Mouse (Mus musculus) adrenal gland, postnatal 14 days (tissue): ENCODE measurements around the gene Rasd1. TPM values are rescaled to one million over a fixed set of nuclear protein-coding genes. Genes with fewer than 3 reads are reported as not detected.

Experiments
- DNase-seq: peaks from one replicate; pipeline ENCODE4 v3.0.0; 2021; ENCODE audit warnings: mixed read lengths
- long read RNA-seq, 2 experiments: library from polyadenylated mRNA; stranded (forward); transcript quantifications; one replicate each; pipeline ENCODE4 v2.0.0; 2021
- total RNA-seq: library from RNA; stranded (reverse); gene quantifications from 2 replicates; pipeline ENCODE4 v1.2.3, GENCODE M21; 2021

Rasd1 gene
- total RNA-seq, result 29.0 and 38.0 TPM in 2 replicates
- long read RNA-seq, experiment 1, transcript Rasd1-201 (2 exons, 1,611 nt), result major isoform, 44 of 48 reads
- long read RNA-seq, experiment 1, partial matches to known transcripts, result 4 of 48 reads
- long read RNA-seq, experiment 1, other reads (novel, unspliced or antisense), result 0 of 48 reads
- long read RNA-seq, experiment 2, transcript Rasd1-201 (2 exons, 1,611 nt), result major isoform, 22 of 23 reads
- long read RNA-seq, experiment 2, partial matches to known transcripts, result 1 of 23 reads
- long read RNA-seq, experiment 2, other reads (novel, unspliced or antisense), result 0 of 23 reads

DNA sequence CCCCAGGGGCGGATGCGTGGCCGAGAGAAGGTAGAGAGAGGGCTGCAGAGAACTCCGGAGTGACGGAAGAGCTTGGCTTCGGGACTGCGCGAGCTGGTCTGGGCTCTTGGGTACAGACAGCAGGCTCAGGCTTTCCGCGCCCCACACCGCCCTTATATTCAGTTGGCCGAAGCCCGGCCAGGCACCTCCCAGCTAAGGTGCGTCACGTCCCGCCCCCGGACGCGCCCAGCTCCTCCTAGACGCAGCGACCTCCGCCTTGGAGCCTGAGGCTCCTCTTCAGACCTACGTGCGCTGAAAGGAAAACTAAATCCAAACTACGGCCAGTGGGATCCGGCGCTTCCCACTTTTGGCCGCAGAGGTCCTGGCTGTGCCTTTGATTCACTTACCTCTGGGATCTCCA, at the start of gene Rasd1:
Gene Rasd1, minus strand, starts transcription at position 127 of the 400 bp plus-strand sequence.
- peak; percentile 96 for DNase-seq

DNA sequence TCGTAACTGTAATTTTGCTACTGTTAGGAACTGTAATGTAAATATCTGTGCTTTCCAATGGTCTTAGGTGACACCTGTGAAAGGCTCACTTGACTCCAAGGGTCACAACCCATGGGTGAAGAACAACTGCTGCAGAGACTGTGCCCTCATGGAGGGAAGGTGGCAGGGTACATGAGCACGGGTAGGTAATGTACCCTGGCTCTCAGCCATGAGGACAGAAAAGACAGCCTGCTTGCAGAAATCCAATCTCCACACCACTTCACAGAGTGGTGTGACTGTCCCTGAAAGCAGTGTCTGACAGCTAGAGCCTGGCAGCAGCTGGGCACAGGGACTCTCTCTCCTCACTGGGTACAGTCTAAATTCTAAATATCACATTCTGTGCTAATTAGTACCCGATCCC, 46.8 kb upstream of the Rasd1 start:
- no peak for DNase-seq

DNA sequence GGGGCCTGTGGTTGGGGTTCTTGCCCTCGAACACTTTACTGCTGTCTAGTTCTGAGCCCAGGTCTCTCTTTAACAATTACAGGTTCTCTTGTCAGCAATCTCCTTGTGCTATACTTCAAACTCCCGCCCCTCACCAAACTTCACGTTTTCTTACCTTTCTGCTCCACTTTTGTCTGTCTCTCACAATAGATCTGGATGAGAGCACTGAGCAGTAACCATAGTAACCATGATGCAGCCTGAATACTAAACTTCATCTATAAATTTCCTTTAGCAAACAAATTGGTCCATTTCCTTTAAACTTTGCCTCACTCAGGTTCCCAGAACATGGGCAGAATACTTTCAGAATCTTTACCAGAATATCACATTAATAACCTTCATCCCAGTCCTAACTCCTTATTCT, 44.7 kb upstream of the Rasd1 start:
- DNase-seq, result no peak

DNA sequence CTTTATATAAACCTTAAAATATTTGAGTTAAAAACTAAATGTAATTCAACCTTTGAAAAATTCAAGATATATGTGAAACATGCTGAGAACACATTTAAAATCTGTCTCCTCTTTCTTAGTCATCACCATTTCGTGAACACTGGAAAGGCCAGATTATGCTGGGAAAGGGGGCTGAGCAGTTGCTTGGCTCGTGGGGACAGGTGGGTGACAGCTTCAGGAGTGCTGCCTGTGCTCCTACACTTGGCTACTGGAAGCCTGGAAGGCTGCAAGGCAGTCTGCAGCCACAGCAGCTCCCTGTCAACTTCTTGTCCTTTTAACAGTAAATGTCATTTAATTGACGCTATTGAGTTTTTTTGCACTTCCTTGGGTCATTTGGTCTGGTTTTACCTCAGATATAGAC, 41.1 kb upstream of the Rasd1 start:
- DNase-seq, result no peak

DNA sequence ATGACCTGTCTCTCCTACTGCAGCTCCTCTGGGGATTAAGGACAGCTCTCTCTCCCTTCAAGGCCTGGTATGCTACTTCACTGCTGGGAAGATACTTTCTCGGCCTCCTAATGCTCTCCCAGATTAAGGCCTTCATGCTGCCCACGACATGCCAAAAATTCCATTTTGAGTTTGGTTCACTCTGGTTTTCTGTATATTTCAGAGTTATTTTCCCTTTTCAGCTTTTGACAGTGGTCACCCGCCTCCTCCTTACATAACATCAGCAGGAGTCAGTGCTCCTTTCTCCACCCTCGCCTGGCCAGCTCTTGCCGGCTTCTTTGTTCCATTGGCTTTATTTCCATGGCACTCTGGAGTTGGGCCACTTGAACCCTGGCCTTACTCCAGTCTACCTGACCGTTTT, 40.0 kb upstream of the Rasd1 start:
- DNase-seq, result no peak

DNA sequence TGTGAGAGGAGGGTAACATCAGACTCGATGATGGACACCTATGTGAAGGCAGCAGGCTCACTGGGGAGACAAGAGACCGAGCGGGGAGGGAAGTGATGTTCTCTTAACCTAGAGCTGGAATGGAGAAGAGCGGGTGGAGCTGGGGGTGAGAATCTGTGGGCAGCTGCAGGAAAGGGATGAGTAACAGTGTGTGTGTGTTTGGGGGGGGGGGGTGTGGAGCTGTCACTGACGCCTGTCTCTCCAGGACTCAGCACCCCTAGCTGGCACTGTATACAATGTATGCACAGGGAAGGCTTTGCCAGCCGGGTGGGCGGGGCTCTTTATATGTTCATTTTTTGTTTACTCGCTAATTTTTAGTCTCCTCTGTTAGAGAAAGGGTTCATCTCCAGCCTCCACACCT, 39.1 kb upstream of the Rasd1 start:
- no peak for DNase-seq

DNA sequence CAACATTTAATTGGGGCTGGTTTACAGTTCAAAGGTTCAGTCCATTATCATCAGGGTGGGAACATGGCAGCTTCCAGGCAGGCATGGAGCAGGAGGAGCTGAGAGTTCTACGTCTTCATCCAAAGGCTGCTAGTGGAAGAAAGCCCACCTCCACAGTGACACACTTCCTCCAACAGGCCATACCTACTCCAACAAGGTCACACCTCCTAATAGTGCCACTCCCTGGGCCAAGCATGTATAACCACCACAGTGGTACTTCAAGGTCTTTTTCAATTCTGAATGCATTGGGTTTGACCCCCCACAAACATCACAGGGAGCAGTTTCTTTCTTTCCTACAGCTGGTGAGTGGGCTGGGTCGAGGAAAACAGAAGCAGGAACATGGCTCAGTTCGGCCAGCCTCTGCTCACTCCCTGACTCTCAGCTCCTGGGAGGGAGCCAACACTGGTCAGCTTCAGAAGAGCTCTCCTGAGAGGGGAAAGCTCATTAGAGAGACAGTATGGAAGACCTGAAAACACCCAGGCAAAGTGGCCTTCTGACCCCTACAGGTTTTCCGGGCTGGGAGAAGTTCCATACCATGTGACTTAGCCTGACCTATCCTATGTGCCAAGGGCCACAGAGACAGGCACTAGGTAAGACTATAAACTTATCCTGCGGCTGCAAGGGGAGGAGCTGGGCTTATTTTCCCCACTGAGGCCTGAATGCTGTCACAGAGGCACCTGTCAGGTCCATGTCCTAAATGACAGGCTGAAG, 36.7 kb upstream of the Rasd1 start:
- no peak for DNase-seq

DNA sequence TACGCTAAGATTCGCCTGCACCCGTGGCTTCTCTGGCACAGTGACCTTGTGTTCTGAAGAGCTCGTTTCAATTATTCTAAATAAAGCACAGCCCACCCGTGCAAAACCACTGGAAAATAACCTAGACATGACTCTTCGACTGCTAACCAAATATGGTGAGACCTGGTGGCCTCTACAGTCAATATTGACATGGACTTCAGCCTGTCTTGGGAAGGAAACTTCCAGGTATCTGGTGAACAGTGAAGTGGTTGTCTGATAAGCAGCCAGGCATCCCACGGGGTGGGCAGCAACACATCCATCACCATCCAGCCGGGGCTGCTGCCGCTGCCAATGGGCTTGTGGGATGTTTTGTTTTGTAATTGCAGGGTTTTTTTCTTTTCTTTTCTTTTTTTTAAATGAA, 29.6 kb upstream of the Rasd1 start:
- no peak for DNase-seq

DNA sequence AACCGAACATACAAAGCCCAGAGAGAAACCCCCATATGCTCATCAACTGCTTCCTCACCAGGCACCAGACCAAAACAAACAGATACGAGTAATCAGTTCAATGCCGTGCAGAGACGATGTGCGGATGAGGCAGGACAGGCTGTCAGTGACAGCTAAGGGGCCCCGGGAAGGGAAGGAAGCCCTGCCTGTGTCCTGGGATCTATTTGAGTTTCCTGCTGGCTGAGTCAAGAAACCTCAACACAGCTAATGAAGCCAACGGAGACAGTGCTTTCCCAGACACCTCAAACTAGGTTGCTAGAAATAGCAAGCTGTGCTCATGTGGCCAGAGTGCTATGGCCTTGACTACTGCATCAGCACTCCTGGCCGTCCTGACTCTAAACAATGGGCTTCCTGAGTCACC, 26.6 kb upstream of the Rasd1 start:
- DNase-seq, result peak; percentile 28

DNA sequence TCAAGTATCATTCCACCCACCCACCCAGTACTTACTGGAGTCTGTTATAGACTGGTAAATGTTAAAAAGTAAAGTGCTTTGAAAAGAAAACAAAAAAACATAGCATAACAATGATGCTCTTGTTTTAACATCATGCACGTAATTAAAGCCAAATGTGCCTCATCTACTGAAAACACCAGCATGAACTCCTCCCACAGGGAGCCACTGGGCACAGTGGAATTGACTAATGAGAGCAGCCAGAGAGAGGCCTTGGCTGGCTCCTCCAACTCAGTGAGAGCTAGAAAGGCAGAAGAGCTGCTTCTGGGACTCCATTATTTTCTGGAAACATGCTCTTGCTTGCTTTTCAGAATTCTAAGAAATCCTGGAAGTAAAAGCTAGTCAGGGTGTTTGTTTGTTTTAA, 24.7 kb upstream of the Rasd1 start:
- DNase-seq, result no peak

DNA sequence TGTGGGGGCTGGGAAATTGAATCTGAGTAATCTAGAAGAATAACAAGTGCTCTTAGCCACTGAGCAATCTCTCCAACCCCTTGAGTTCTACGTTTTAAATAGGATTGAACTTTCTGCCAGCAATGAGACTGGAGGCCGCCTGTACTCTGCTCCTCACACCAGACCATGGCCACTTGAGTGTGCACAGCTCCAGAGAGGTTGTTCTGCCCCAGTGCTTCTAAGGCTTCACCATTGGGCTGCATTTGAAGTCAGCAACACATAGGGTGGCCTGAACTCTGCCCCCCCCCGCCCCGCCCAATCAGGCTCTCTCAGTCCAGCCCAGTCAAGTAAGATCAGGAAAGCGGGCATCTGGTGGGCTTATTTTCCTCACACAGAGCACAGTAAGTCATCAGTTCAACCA, 13.1 kb upstream of the Rasd1 start:
- no peak for DNase-seq

DNA sequence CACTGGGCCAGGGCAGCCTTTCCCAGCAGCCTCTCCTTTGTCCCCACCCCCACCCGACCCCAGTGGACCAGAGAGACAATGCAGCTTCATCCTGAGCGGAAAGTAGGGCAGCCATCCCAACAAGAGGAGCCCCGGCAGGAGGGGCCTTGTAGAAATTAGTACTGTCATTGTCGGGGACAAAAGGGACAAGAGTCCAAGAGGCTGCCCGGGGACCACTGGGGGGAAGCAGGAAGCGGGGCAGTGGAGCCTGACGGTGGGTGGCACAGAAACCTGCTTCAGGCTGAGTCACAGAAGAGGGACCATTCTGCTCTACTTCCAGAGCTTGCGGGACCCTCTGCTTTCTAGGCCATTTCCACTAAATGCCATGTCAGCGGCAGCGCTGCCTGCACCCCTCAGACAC, 10.5 kb upstream of the Rasd1 start:
- no peak for DNase-seq

DNA sequence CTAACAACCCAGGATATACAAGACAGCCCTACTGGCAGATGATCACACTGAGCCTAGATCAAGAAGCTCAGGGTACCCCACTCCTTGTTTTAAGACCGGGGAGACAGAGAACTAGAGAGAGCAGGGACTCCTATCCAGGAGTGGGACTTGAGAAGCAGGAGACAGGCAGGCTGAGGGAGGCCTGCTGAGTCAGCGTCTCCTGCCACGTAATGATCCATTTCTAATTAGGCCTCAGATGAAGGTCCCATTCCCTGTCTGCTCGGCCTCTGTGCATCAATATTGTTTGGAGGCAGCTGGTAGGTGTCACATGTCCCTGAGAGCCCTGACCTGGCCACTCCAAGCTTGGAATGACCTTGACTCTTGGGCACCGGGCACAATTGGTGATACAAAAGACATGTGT, 8.6 kb upstream of the Rasd1 start:
- DNase-seq, result no peak

DNA sequence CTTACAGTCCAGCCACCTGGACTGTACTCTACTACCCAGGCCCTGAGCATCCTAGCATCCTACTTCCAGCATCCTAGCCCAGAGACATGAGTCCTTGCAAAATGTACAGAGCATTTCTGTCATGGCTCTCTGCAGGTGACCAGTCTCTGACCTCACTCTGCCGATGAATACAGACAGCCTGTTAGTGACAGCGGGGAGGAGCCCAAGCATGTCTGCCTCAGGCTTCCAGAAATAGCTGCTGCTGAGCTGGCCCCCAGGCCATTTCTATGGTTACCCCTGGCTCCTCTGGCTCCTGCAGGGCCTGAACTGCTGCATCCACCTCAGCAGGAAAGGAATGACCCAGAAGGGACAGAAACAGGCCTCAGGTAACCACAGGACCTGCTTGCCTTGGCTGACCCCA, 6.9 kb upstream of the Rasd1 start:
- DNase-seq, result no peak

DNA sequence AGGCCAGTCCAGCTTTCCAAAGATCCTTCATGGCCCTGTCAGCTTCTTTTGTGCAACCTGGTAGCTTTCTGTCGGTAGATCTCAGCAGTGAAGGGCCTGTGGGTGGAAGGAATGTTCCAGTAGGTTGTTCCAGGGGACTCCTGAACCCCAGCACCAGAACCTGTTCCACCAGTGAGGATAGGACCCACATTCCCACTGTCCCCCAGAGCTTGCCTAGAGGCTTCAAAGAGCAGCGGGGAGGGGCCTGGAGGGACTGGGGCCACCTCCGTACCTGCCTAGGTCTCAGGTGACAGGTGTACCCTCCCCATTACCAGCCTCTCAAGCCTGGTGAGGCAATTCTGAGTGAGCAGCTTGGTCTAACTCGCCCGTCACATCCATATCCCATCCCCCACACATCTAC, 6.0 kb upstream of the Rasd1 start:
- DNase-seq, result no peak

DNA sequence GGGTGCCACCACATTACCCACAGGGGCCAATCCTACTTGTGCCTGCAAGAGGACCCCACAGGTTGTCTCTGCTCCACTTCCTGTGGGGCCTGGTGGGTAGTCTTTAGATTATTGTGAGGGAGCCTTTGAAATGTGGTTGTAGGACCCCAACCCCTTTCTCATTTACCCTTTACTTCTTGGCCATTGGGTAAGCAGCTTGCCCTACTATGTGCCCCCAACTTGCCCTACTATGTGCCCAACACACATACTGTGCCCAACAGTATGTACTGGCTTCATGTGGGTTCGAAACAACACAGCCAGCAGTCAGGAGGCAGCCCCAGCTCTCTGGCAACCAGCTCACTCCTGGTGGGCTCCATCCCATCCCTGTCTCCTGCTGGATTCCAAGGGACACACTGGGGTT, 3.0 kb upstream of the Rasd1 start:
- DNase-seq, result no peak

DNA sequence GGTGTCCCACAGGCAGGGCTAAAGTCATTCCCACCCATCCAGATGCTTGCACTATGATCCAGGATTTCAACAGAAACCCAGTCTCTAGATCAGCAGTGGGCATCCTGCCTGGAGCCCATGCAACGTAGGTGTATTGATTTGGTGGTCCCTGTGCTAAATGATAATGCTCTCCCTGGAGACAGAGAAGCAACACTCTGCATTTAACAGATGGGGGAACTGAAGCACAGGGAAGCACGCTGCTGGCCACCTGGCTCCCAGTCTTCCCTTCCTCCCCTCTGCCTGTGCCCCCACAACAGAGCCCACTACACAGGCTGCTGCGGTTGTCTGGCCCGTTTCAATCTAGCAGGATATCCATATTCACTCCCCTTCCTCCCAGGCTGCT, 1.3 kb upstream of the Rasd1 start:
- no peak for DNase-seq

DNA sequence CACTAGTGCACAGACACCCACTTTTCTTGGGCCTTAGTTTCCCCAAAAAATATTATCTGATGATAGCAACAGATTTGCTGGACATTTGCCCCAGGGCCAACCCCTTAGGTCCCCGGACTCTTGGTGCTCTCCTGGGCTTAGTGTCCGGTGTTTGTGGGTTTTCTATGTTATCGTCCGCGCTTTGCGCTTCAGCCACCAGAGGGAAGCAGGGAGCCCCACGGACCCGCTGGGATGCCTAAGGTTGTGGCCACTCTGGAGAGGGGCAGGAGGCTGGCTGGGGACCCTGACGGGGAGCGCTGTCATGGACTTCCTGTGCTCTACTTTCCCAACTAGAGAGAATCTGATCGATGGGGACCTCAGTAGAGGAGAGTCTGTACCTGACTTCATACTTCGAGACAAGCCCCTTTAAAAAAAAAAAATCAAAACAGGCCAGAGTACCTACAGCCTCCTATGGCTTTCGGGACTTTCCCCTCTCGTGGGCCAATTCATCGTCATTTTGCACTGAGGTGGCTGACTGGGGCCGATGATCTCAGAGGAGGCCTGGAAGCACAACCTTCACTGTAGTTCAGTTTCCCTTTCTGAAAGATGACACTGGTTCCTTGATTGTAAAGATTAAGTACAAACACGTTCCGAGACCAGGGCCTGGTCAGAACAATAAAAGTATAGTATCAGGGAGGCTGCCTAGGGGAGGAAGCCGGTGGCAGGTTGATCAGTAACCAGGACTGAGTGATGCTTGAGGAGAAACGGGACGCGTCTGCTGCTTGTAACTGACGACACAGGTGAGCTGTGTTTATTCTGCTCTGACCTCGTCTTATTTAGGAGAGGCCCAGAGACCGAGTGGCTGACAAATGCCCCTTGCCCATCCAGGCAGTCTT, 720 bp upstream of the Rasd1 start:
- DNase-seq, result peak; percentile 88

DNA sequence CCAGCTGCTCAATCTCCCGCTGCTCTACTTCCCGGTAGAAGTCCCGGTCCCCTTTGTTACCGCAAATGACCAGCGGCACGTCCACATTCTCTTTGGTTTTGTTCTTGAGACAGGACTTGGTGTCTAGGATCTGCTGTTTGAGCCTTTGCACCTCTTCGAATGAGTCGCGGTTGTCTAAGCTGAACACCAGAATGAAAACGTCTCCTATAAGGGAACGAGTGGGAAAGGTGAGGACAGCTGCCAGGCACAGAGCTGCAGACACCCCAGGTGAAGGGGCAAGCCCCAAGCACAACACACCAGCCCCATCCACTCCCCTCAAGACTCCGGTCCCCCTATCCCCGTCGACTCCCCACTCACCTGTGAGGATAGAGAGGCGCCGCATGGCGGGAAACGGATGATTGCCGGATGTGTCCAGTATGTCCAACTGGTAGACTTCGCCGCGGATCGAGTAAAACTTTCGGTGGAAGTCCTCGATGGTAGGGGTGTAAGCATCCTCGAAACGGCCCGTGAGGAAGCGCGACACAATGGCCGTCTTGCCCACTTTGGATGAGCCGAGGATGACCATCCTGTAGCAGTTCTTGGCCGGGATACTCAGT, 483 bp downstream of the Rasd1 start:
- DNase-seq, result peak; percentile 60

DNA sequence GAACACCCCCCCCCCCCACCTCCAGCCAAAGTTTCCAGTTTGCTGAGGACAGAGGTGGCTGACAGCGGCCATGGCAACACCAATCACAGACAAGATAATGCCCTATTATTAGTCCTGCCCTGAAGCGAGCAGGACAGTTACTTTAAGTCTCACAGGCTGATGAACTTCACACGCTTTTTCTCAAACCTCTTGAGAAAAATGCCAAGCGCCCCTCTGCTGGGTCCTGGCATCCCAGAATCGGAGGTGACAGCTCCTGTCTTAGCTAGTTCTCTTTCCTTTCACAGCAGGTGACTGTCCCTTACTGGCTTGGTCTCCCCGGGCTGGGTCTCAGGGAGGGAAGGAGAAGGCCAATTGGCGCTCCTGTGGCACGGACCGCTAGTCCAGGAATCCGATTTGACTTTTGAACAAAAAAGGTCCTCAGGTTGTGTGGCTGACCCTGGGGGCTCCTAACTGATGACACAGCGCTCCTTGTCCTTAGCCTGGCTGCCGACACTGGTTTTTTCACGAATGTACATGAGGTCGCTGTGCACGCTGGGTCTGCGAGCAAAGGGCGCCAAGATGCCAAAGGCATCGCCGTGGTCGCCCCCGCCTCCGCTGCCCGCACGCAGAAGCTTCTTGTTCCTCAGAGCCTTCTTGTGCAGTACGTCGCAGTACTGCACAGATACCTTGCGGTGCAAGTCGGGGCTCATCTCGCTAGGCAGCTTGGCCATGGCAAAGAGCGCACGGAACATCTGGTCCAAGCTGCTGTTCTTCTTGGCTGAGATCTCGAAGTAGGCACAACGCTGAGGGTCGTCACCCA, 1.2 kb downstream of the Rasd1 start:
- peak; percentile 39 for DNase-seq

DNA sequence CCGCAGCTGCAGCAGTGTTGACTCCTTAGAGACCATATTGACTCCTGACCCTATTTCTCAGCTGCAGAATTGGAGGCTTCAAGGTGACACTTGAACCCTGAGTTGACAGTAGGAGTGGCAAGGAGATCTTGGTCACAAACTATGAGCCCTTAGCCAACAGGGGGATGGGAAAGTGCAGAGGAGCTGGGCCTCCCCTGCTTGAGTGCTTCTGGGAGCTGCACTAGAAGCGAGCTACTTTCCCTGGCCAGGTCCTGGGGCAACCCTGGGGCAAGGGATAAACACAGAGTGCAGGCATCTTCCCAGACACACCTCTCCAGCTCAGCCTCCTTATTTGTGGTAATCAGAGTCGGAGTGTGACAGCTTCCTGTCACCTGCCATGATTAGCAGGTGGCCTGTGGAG, 2.2 kb downstream of the Rasd1 start:
- DNase-seq, result peak; percentile 58

DNA sequence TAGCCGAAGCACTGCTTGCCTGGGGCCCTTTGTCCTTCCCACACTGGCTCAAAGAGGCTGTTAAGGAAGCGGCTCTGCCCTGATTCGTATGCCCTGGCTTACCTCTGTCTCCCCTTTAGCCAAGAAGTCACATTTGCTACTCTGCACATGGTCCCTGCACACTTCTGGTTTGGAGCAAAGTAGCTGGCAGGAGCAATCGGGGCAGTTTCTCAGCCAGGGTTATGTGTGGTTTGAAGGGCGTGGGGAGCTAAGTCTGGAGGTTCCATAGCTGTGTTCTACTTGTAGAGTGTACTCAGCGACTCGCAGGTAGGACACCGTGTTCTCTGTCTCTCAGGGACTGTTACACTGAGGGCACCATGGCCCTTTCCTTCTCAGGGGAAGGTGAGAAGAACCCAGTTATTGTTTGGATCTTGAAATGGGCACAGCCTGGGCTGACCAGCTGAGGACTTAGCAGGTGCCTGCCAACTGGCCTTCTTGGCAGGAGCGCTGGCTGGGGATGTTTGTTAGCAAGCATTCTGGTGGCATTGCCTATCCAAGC, 3.3 kb downstream of the Rasd1 start:
- DNase-seq, result peak; percentile 48
